Mouse (Mus musculus) spleen, embryonic (tissue): ENCODE data around the gene Gm26602.

Source experiments
- CTCF ChIA-PET: fragments of 350-600 bp; sonication (Branson Sonifier 250); formaldehyde crosslinking; loops from one replicate; lab custom pipeline; 2022; lab: Charles Lee

Gene Gm26602

GRCm38 (mm10) chr10:79910556-79910955 is at the start of gene Gm26602:
Gene Gm26602 (plus strand): TSS chr10:79910856.
- CTCF ChIA-PET = interaction anchor here (0.6 to 1.8 kb wide), 3 partner anchors 12 to 76 kb away, joined by 3 to 8 read pairs (median 3); no protein-coding TSS in a partner anchor

DNA sequence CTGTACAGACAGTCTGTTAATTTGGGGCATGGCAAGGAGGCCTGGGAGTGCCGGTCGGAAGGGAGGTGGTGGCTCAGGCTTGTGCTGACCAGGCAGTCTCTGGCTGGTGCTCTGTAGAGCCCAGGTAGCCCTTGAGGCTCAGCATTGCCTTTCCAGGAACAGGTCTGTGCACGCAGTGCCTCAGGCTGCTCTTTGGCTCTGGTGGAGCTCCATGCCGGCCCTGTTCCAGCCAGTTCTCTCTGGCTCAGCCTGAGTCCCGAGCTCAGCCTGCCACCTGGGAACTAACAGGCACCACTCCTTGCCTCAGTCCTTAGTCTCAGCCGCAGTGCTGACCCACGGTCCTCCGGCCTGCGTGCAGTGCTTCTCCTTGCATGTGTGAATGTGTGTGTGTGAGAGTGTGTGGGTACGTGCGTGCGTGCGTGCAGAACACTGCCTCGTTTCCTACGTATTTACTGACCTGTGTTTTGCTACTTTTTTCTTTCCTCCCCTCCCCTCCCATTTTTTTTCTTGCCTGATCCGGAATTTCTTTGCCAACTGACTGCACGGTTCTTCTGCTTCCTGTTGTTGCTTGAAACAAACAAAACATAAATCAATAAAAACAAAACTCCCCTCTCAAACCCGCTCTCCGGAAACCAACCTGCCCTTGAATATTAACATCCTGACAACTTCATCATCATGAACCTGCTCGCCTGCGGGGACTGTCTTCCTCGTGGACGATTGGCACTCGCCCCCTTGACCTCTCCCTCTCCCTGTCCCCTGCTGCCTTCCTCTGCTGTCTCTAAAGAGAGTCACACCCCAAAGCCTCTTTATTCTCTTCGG is 49.2 kb upstream of the Gm26602 start:
- CTCF ChIA-PET = interaction anchor here (1.1 kb wide), 1 partner anchor 191 kb away, joined by 3 read pairs; no protein-coding TSS in a partner anchor

- CTCF ChIA-PET = interaction anchor here (1.1 kb wide), 1 partner anchor 191 kb away, joined by 3 read pairs; no protein-coding TSS in a partner anchor
These were observed 48.4 kb upstream of the Gm26602 start for GRCm38 (mm10) chr10:79862049-79862788.

GRCm38 (mm10) chr10:79862925-79863324 is 47.7 kb upstream of the Gm26602 start:
- CTCF ChIA-PET = interaction anchor here (0.6 kb wide), 1 partner anchor 11 kb away, joined by 3 read pairs; no protein-coding TSS in a partner anchor

DNA sequence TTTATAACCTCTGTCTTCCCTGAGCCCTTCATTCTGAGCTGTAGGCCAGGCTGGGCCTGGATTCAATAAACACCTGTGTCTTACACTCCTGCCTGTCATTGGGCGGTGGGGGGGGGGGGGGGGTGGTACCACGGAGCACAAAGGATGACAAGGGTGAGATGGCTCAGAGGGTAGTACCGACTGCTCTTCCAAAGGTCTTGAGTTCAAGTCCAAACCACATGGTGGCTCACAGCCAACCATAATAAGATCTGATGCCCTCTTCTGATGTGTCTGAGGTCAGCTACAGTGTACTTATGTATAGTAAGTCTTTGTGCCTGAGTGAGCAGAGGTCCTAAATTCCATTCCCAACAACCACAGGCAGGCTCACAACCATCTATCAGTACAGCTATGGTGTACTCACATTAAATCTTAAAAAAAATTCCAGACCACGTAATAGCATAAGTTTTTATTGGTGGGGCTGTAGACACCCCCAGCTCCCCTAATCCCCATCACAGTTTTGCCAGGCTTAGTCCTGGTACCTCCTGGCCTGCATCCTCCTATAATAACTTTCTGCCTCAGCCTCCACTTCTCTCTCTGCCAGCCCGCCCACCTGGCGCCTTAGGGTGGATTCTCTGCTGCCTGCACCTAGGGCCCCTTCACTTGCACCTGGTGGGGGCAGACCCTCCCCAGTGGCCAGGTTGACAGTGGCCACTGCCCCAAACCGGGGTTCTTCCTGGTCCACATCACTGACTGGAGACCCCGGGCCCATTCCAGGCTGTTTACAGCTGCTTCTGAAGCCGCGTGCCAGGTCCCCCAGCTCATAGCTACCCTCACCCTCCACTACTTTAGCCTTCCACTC is 46.1 kb upstream of the Gm26602 start:
- CTCF ChIA-PET = interaction anchor here (0.6 kb wide), 1 partner anchor 66 kb away, joined by 3 read pairs; no protein-coding TSS in a partner anchor

DNA sequence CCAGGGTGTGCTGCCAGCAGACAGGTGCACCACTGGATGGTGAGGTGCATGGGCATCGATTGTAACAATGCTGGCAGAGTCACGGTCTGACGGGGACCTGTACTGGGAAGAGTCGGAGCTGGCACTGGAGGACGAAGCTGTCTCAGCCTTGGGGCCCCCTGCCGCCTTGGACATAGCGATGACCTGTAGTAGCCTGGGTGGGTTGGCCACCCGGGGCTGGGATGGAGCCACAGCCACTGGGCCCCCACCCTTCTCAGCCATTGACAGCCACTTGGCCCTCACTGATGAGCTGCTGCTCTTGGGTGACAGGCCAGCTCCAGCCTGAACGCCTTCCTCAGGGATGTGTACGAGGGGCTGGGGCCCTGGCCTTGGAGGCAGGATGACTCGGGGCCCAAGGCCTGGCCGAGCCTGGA is 45.5 kb upstream of the Gm26602 start:
- CTCF ChIA-PET = interaction anchor here (0.6 kb wide), 1 partner anchor 49 kb away, joined by 3 read pairs; no protein-coding TSS in a partner anchor

- CTCF ChIA-PET = interaction anchor here (0.6 kb wide), 1 partner anchor 48 kb away, joined by 3 read pairs; no protein-coding TSS in a partner anchor
These were observed 44.8 kb upstream of the Gm26602 start for GRCm38 (mm10) chr10:79865801-79866295.

- CTCF ChIA-PET = no interaction called here
These were observed 44.1 kb upstream of the Gm26602 start for GRCm38 (mm10) chr10:79866601-79867000.

DNA sequence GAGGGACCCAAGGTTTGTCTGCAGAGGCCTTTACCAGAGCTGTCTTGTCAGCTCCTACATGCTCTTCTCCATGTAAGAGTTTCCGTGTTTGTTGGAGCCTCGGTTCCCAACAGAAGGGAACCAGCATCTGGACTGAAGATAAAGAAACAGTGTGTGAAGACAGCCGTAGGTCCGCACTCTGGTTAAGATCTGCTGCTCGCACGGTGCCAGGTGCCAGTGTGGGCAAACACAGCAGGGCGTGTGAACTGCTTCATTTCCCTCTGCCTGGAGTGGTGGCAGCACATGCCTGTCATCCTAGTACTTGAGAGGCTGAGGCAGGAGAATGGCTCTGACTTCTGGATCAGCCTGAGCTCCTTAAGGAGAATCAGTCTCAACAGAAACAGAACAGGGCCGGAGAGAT is 38.8 kb upstream of the Gm26602 start:
- CTCF ChIA-PET = interaction anchor here (0.6 kb wide), 1 partner anchor 38 kb away, joined by 3 read pairs; no protein-coding TSS in a partner anchor

DNA sequence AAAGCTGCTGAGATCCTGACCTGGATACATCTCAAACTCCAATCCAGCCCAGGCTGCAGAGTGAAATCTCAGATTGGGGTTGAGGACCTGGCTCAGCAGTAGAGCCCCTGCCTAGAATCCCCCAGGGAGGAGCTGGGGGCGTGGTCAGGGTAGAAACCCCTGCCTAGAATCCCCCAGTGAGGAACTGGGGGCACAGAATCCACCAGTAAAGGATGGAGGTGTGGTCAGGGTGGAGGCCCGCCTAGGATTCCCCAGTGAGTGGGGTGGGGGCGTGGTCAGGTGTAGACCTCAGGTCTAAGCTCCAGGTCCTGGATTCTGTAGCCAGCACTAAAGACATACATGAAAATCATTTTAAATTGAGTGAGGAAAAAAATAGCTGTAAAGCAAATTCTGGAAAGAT is 37.8 kb upstream of the Gm26602 start:
- CTCF ChIA-PET = interaction anchor here (0.6 to 1.1 kb wide), 2 partner anchors 13 to 1561 kb away, joined by 3 to 5 read pairs; no protein-coding TSS in a partner anchor

DNA sequence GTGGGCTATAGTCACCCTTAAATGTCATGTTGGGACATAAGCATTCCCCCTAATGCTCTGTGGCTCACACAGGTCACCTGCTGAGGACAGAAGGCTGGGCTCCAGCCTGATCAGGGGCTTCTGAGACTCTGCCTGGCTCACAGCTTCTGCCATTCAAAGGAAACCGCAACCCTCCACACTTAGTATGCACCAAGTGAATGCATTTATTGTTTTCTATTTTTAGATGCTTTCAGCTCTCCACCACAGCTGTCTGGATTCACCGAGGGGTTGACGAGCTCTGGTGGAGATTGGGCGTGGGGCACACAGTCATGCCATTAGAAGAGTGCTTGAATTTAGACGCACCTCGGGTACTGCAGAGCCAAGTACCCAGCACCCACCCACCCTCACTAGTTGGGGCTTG is 37.3 kb upstream of the Gm26602 start:
- CTCF ChIA-PET = interaction anchor here (0.6 to 1.1 kb wide), 4 partner anchors 10 to 64 kb away, joined by 3 to 4 read pairs (median 3); no protein-coding TSS in a partner anchor

DNA sequence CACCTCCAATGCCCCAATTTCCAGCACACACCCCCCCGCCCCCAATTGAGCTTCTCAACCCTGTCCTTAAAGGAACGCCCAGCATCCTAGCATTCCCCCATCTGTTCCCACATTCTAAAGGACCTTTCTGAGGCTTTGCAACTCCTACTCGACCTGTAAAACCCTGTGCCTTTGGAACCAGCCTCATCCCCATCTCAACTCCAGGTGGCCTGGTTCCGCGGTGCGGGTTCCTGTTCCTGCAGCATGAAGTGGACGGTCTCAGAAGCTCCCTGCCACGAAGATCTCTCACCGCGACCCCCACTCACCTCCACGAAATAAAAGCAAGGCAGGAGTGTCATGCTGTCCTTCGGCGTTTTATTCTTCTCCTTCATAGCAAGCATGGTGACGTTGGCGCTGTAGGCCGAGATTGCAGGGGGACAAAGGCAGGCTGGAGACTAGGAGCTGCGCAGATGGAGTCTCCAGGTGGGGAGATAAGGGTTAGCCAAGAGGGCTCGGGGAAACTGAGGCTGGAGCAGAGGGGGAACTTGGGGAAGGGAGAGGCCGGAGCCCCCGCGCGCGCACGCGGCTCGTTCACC is 36.9 kb upstream of the Gm26602 start:
- CTCF ChIA-PET = interaction anchor here (0.6 to 1.1 kb wide), 4 partner anchors 11 to 64 kb away, joined by 3 to 4 read pairs (median 3); no protein-coding TSS in a partner anchor

DNA sequence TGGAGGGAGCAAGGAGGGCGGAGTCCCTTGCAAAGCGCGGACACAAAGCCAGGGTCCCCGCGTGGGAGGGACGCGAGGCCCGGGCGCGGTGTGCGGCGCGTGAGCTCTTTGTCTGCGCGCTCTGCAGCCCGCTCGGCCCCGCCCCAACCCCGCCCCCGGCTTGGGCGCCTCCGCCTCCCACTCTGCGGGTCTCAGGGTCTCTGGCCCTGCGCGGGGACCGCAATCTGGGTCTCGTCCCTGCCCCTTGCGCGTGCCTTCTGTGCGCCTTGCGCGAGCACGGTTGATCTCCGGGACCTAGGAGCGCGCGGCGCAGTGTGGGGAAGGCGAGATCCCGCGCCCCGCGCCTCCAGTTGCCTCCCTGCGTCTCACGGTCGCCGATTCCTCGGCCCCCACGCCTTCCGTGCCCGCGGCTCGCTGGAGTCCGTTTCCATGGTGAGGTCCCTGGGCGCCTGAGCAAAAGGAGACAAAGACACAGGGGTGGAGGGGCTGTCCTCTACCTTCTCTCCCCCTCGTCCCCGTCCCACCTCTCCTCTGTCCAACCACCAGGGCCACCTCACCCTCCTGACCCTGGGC is 36.3 kb upstream of the Gm26602 start, which contains the start of the genes Prtn3 and Plppr3:
TSS of gene Prtn3 (plus strand) at position 187 of the 573 bp plus-strand sequence.
TSS of gene Plppr3 (minus strand) at position 345 of the 573 bp plus-strand sequence.
- CTCF ChIA-PET = interaction anchor here (0.8 kb wide), 1 partner anchor 65 kb away, joined by 4 read pairs; no protein-coding TSS in a partner anchor

DNA sequence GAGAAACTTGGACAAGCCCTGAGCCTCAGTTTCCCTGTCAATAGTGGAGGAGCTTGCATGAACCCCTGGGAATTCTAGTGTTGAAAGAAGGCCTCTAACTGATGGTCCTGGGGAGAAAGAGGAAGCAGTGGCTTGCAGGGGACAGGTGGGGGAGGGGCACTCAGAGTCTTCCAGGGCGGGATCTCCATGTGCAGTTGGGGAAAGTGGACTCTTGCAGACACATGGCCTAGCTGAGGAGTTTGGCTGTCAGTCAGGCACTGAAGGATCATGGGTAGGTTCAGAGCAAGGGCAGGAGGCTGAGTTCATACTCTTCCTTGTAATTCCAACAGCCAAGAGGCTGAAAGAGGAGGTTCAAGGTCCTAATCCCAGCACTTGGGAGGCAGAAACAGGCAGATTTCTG is 33.5 kb upstream of the Gm26602 start:
- CTCF ChIA-PET = interaction anchor here (0.7 kb wide), 1 partner anchor 166 kb away, joined by 3 read pairs; no protein-coding TSS in a partner anchor

GRCm38 (mm10) chr10:79877757-79878156 is 32.9 kb upstream of the Gm26602 start:
- CTCF ChIA-PET = no interaction called here

GRCm38 (mm10) chr10:79879527-79879926 is 31.1 kb upstream of the Gm26602 start:
- CTCF ChIA-PET = no interaction called here

DNA sequence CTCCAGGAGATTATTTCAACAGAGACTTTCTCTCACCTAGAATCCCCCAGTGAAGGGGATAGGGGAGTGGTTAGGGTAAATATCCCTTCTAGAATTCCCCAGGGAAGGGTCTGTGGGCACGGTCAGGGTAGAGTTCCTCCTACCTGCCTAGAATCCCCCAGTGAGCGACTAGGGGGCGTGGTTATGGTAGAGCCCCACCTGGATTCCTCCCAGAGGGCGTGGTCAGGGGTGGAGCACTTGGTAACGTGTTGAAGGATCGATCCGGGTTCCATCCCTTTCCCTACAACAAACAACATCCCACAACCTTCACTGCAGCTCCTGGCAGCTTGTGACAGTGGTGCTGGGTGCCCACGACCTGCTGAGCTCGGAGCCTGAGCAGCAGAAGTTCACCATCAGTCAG is 29.9 kb upstream of the Gm26602 start:
- CTCF ChIA-PET = interaction anchor here (0.6 kb wide), 1 partner anchor 10 kb away, joined by 10 read pairs; no protein-coding TSS in a partner anchor

- CTCF ChIA-PET = interaction anchor here (0.6 to 0.9 kb wide), 2 partner anchors 42 to 171 kb away, joined by 3 read pairs; no protein-coding TSS in a partner anchor
These were observed 28.7 kb upstream of the Gm26602 start for GRCm38 (mm10) chr10:79881981-79882380.
